Mouse (Mus musculus) hindbrain, embryonic 12.5 days (tissue): ENCODE data around the gene Cdkal1. TPM values are rescaled to one million over a fixed set of nuclear protein-coding genes. Genes with fewer than 3 reads are reported as not detected.
A peak's percentile ranks its signal among the peaks of the same experiment; 100 is the strongest.

Experiments
- ATAC-seq: fragments of 200-750 bp; cut with Nextera tagmentation; 2 replicates; pipeline ENCODE4 v1.8.0; 2017; ENCODE audit warnings: moderate TSS enrichment; ENCODE audit not compliant: low FRiP score
- H3K27ac ChIP-seq: fragments of 300-500 bp; sonication (generic); 2 replicates; pipeline ENCODE4 v1.5.1; 2016; ENCODE audit warnings: mild to moderate bottlenecking
- H3K27me3 ChIP-seq: fragments of 300-500 bp; sonication (generic); 2 replicates; pipeline ENCODE4 v1.6.1; 2016; ENCODE audit warnings: mild to moderate bottlenecking
- H3K36me3 ChIP-seq: fragments of 300-500 bp; sonication (generic); 2 replicates; pipeline ENCODE4 v1.6.1; 2016; ENCODE audit warnings: mild to moderate bottlenecking
- H3K4me1 ChIP-seq: fragments of 300-500 bp; sonication (generic); 2 replicates; pipeline ENCODE4 v1.6.1; 2016
- H3K4me2 ChIP-seq: fragments of 300-500 bp; sonication (generic); replicated peaks from 2 replicates; pipeline ENCODE4 v1.6.1; 2016; ENCODE audit warnings: mild to moderate bottlenecking
- H3K4me3 ChIP-seq: fragments of 300-500 bp; sonication (generic); 2 replicates; pipeline ENCODE4 v1.5.1; 2016; ENCODE audit warnings: mild to moderate bottlenecking
- H3K9ac ChIP-seq: fragments of 300-500 bp; sonication (generic); 2 replicates; pipeline ENCODE4 v1.6.1; 2016; ENCODE audit warnings: mild to moderate bottlenecking, moderate library complexity
- H3K9me3 ChIP-seq: fragments of 300-500 bp; sonication (generic); replicated peaks from 2 replicates; pipeline ENCODE4 v1.6.1; 2016; ENCODE audit warnings: mild to moderate bottlenecking
- WGBS: fragments of 180-500 bp; shearing (Covaris S2); methylation state at CpG from one replicate; pipeline ENCODE4 v1.1.7; 2016; 5-methylcytosine and 5-hydroxymethylcytosine counted together
- polyA plus RNA-seq: library from polyadenylated mRNA; unstranded; fragments of >200 nt; fragmentation: Nextera tagmentation; extraction: Ambion mirVana; gene quantifications from 2 replicates; pipeline ENCODE4 v1.2.1, GENCODE M21; 2016

Cdkal1 gene
- polyA plus RNA-seq, 1 experiment from 2014 or later: 31.4 TPM

DNA sequence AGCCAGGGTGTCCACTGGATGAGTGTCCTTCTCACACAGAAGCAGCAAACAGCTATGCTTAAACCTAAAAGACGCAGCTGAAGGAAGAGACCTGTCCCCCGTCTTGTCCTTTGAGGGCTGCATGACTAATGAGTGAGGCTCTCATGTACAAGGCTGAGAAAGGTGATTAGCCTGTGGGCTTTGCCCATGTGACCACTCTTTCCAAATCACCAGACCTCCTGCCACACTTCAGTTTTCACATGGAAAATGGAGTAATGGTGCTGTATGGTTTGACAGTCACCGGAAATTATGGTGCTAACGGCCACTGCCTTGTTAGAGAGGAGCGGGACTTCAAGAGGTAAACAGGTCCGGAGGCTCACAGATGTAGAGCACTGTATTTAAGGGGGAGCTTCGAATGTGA lies 274.7 kb downstream of the Cdkal1 start:
- Histone ChIP-seq H3K27ac (no peak overlapping the region), H3K36me3 (no peaks in the 10 kb centered on the region), H3K4me3 (no peak overlapping the region), H3K27me3 (no peaks in the 10 kb centered on the region), H3K4me1 (peaks cover 14% of the 10 kb centered on the region), H3K9me3 (no peaks in the 10 kb centered on the region), H3K4me2 (no peak overlapping the region), H3K9ac (no peak overlapping the region)
- WGBS: 78% methylated on average over 7 of the region's 7 CpGs
- no peak for ATAC-seq

DNA sequence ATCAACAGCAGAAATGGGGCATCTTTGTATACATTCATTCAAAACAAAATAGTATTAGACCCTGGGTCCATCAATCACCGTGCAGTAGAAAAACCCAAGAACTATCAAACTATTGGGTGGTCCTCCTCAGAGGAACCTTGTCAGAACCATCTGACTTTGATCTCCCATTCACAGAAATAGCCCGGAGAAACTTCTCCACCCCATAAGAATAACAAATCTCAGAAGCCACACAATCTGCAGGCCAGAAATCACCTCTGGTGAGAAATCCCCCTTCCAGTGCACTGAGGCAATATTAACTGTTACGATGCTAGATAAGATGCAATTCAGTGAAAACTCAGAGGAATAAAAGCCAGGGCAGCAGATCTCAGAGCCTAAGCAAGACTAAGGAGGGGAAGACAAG lies 275.5 kb downstream of the Cdkal1 start:
- Histone ChIP-seq H3K27ac (no peak overlapping the region), H3K27me3 (no peaks in the 10 kb centered on the region), H3K9me3 (no peaks in the 10 kb centered on the region), H3K9ac (no peak overlapping the region), H3K4me3 (no peak overlapping the region), H3K4me2 (no peak overlapping the region), H3K36me3 (no peaks in the 10 kb centered on the region), H3K4me1 (peaks cover 14% of the 10 kb centered on the region)
- WGBS: 82% methylated on average over 3 of the region's 3 CpGs
- no peak for ATAC-seq

DNA sequence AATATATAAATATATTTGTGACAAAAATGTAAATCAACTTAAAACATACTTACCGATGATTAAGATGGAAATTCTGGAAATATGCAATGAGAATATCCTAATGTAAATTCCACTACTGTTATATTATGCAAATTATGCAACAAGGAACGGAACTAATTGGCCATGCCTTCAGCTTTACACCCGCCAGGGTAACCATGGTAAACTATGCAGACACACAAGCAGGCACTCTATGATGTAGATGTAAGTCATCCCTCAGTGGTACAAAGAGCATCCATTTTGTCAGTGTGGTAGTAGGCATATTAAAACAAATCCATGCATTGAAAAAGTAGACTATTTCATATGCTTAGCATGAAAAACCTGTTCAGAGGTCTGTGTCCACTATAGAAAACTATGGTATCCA lies 276.9 kb downstream of the Cdkal1 start:
- Histone ChIP-seq H3K9ac (no peak overlapping the region), H3K4me1 (peaks cover 14% of the 10 kb centered on the region), H3K36me3 (no peaks in the 10 kb centered on the region), H3K9me3 (no peaks in the 10 kb centered on the region), H3K4me2 (no peak overlapping the region), H3K4me3 (no peak overlapping the region), H3K27ac (no peak overlapping the region), H3K27me3 (no peaks in the 10 kb centered on the region)
- ATAC-seq: peak; percentile 40; the same call in 1 of the 2 replicates
- WGBS: 64% methylated on average over 3 of the region's 3 CpGs

DNA sequence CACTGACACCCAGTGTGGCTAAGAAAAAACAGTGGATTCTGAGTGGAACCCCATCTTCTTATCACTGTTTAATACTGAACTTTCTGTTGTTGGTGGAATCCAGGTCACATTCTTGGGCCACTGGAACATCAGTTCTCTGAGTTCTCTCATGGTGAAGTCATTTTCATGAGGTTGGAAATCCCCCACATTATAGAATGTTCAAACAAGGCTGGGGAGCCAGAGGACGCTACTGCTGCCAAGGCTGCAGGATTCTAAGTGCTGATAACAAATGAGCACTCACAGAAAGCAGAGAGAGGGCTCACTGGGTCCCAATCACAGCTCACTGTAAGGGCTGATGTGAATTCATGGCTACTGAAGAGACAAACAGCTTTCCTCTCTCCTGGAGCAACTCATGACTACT lies 280.7 kb downstream of the Cdkal1 start:
- Histone ChIP-seq H3K36me3 (no peaks in the 10 kb centered on the region), H3K4me2 (no peak overlapping the region), H3K4me1 (0 out of 2 replicates have a peak, but pooled peaks cover 3% of the 10 kb centered on the region), H3K27ac (no peak overlapping the region), H3K9ac (no peak overlapping the region), H3K27me3 (no peaks in the 10 kb centered on the region), H3K9me3 (no peaks in the 10 kb centered on the region), H3K4me3 (no peak overlapping the region)
- WGBS: 68% methylated on average over 1 of the region's 1 CpGs
- ATAC-seq: no peak

DNA sequence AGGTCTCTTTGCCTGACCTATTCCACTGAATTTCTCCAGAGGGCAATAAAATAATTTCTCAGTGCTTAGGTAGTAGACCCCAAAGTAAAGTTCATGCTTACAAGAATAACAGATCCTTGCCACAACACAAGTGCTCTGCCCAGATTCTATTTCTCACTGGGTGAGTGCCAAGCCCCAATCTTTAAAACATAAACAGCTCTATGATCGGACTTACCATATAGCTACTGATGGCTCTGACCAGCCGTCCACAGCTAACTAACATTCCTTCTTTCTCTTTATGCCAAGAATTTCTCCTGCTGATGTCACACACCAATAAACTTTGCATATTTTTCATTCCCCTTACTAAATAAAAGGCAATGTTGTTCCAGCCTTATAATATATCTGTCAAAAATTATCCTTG lies 283.0 kb downstream of the Cdkal1 start:
- H3K4me3 ChIP-seq: no peak overlapping the region
- no peaks in the 10 kb centered on the region for H3K4me1 ChIP-seq
- H3K9me3 ChIP-seq: no peaks in the 10 kb centered on the region
- no peaks in the 10 kb centered on the region for H3K36me3 ChIP-seq
- H3K27ac ChIP-seq: no peak overlapping the region
- 83% methylated on average over 2 of the region's 2 CpGs for WGBS
- no peaks in the 10 kb centered on the region for H3K27me3 ChIP-seq
- no peak overlapping the region for H3K9ac ChIP-seq
- H3K4me2 ChIP-seq: no peak overlapping the region
- ATAC-seq: no peak

DNA sequence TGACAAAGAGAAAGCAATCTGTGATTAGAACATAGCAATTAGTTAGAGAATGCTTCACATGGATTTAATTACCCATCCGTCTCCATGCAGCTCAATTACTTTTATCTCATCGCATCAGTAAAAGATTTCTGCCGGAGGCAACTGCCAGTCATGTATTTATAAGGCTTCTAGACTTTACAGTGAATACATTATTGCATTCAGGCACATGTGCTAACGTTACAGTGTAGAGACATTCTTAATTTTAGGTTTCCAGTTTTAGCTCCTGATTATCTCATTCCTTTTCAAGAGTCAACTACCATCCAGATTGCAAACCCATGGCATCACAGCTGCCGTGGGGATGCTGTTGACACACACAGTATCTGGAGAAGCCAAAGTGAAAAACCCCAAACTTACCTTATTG lies 289.8 kb downstream of the Cdkal1 start:
- no peaks in the 10 kb centered on the region for H3K27me3 ChIP-seq
- no peaks in the 10 kb centered on the region for H3K36me3 ChIP-seq
- H3K27ac ChIP-seq: no peak overlapping the region
- no peaks in the 10 kb centered on the region for H3K4me1 ChIP-seq
- WGBS: 58% methylated on average over 5 of the region's 5 CpGs
- peak; percentile 22; the same call in 1 of the 2 replicates for ATAC-seq
- H3K9ac ChIP-seq: no peak overlapping the region
- H3K9me3 ChIP-seq: no peaks in the 10 kb centered on the region
- H3K4me3 ChIP-seq: no peak overlapping the region
- H3K4me2 ChIP-seq: no peak overlapping the region

DNA sequence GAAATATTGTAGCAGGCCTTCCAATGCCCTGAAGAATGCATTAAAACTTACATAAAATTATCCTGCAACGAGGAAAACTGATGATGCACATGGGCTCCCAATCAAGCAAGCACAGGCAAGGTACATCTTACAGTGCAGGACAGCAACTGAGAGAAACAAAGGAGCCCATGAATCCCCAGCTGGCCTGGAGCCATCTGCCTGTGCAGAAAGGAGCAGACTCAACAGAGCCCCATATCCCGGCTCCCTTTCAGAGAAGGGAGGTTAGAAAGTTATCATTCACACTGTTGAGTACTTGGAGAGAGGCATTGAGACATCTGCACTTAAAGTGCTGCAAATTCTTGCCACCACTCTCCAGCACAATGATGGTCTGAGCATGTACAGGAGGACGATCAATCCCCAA lies 296.3 kb downstream of the Cdkal1 start:
- Histone ChIP-seq H3K4me1 (peaks cover 3% of the 10 kb centered on the region; the same call in 1 of the 2 replicates), H3K27me3 (no peaks in the 10 kb centered on the region), H3K9ac (no peak overlapping the region), H3K4me3 (no peak overlapping the region), H3K4me2 (no peak overlapping the region), H3K36me3 (no peaks in the 10 kb centered on the region), H3K9me3 (no peaks in the 10 kb centered on the region), H3K27ac (no peak overlapping the region)
- ATAC-seq: no peak
- WGBS: 72% methylated on average over 3 of the region's 3 CpGs

DNA sequence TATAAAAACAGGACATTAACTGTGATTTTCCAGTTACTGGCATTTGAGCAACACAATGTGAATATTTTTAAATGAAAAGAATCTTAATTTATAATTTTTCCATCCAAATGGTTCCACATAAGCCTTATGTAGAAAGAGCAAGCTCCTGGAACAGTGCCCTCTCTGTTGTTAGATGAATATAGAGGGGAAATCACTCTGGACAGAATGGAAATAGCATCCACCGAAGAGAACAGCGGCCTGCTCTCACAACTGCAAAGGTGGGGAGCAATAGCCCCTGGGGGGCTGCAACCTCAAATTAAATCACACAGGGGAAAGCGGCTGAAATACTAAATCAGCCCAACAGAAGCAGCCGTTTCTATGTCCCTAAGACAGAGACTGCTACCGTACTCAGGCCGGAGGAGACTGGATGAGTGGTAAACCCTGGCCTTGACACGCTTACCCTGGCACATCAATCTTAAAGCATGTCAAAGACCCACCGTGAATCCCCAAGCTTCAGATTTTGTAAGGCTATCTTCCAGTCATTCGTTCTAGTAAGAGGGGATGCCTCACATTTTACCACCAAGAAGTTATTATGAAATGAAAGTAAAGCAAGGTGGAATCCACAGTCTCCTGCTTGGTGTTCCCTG lies 300.2 kb downstream of the Cdkal1 start:
- Histone ChIP-seq H3K9me3 (no peaks in the 10 kb centered on the region), H3K36me3 (no peaks in the 10 kb centered on the region), H3K9ac (no peak overlapping the region), H3K27me3 (no peaks in the 10 kb centered on the region), H3K4me3 (no peak overlapping the region), H3K4me2 (no peak overlapping the region), H3K27ac (no peak overlapping the region), H3K4me1 (peaks cover 3% of the 10 kb centered on the region; the same call in 1 of the 2 replicates)
- ATAC-seq: no peak
- 59% methylated on average over 9 of the region's 9 CpGs for WGBS

DNA sequence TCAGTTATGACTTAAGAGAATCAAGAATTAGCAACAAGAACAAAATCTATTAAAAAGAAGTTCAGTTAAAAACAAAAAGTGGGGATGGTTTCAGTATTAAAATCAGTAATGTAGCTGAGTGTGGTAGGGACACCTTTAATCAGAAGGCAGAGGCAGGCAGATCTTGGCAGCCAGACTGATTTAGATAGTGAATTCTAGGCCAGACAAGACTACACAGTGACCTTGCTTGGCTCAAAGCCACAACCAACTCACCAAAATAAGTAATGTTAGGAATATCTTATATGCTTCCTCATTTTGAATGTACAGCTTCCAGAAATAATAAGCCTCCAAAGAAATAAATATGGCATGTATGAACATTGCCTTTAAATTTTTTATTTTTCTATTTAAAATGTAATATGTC lies 301.7 kb downstream of the Cdkal1 start:
- no peak for ATAC-seq
- Histone ChIP-seq H3K9me3 (no peaks in the 10 kb centered on the region), H3K27me3 (no peaks in the 10 kb centered on the region), H3K4me1 (no peaks in the 10 kb centered on the region; the same call in 1 of the 2 replicates), H3K4me2 (no peak overlapping the region), H3K36me3 (no peaks in the 10 kb centered on the region), H3K9ac (no peak overlapping the region), H3K4me3 (no peak overlapping the region), H3K27ac (no peak overlapping the region)

DNA sequence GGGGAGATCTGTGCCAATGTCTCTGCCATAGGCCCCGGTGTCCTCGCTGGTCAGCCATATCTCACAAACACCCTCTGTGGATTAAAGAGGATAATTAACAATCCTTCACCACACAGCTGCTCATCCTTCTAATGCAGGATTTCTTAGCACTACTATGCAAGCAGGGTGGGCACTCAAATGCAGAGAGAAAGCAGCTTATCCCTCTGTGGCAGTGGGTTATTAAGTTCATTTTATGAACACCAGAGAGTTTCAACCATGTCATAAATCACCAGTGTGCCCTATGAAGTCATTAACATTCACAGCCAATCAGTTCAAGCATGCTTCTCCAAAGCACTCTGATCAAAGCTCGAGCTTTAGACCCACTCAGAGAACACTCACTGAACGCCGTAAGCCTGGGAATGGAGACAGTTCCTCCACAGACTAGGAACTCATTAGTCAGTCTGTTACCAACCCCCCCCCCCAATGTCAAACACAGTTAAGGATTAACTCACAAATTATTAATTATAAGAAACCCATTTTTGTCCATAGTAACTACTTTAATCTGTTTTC lies 303.1 kb downstream of the Cdkal1 start:
- H3K9ac ChIP-seq: no peak overlapping the region
- ATAC-seq: peak; percentile 46
- no peaks in the 10 kb centered on the region for H3K36me3 ChIP-seq
- no peak overlapping the region for H3K27ac ChIP-seq
- H3K4me3 ChIP-seq: no peak overlapping the region
- H3K27me3 ChIP-seq: no peaks in the 10 kb centered on the region
- no peaks in the 10 kb centered on the region; the same call in 1 of the 2 replicates for H3K4me1 ChIP-seq
- 69% methylated on average over 5 of the region's 5 CpGs for WGBS
- H3K9me3 ChIP-seq: no peaks in the 10 kb centered on the region
- H3K4me2 ChIP-seq: no peak overlapping the region

DNA sequence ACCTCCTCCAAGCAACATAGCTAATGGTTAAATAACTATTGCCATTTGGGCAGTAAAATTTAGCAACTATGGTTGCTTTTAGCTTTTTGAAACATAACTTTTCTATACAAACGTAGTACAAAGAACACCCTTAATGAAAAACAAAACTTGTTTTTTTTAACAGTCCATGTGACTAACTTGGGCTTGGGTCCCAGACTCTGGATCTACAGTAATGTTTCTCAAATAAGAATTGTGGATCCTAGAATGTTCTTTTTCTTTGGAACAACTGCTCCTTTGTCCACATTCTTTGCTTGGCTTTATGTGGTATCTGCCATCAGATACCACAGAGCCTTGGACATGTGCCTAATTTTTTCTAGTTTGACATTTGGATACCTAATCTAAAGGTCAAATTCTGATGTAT lies 304.6 kb downstream of the Cdkal1 start:
- H3K4me1 ChIP-seq: no peaks in the 10 kb centered on the region; the same call in 1 of the 2 replicates
- H3K27me3 ChIP-seq: no peaks in the 10 kb centered on the region
- no peak overlapping the region for H3K4me2 ChIP-seq
- no peak overlapping the region for H3K27ac ChIP-seq
- no peaks in the 10 kb centered on the region for H3K9me3 ChIP-seq
- WGBS: 57% methylated on average over 1 of the region's 1 CpGs
- H3K36me3 ChIP-seq: no peaks in the 10 kb centered on the region
- H3K4me3 ChIP-seq: no peak overlapping the region
- ATAC-seq: no peak
- no peak overlapping the region for H3K9ac ChIP-seq

DNA sequence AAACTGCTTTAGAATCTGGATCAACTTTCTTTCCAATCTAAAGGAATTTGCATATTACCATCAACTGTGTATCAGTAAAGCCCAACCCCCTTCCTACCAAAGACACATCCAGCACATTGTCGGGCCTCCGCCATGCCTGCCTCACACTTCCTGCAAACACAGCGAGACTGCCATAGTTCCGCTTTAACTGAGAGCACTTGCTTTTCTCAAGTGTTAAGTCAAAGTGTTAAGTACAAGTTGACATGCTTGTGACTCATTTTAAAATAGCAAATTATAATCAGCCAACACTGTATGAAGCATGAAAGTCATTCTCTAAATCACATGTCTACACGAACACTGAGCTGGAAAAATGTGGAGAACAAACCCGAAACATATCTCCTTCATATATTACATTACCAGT lies 305.3 kb downstream of the Cdkal1 start:
- WGBS: 91% methylated on average over 6 of the region's 6 CpGs
- Histone ChIP-seq H3K9me3 (no peaks in the 10 kb centered on the region), H3K4me1 (no peaks in the 10 kb centered on the region), H3K4me3 (no peak overlapping the region), H3K9ac (no peak overlapping the region), H3K27ac (no peak overlapping the region), H3K4me2 (no peak overlapping the region), H3K36me3 (no peaks in the 10 kb centered on the region), H3K27me3 (no peaks in the 10 kb centered on the region)
- no peak for ATAC-seq

DNA sequence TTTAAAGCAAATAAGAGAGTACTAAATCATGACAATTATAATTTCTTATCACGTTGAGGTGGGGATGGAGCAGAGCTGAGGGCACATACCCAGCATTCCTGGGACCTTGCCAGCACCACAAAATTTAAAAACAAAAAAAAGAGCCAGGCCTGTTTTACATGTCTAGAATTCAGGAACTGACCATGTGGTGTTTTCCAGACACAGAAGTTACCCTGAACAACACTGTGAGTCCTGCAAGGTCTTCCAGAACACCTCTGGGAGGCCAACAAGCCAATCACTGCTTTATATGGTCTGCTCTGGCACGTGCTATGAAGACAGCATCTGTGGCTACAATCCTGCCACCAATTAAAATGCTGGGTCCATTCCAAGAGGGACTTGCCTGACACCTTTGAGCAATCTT lies 305.7 kb downstream of the Cdkal1 start:
- H3K9me3 ChIP-seq: no peaks in the 10 kb centered on the region
- no peaks in the 10 kb centered on the region for H3K36me3 ChIP-seq
- H3K4me2 ChIP-seq: no peak overlapping the region
- H3K4me3 ChIP-seq: no peak overlapping the region
- H3K9ac ChIP-seq: no peak overlapping the region
- H3K27ac ChIP-seq: no peak overlapping the region
- no peak for ATAC-seq
- H3K4me1 ChIP-seq: no peaks in the 10 kb centered on the region
- no peaks in the 10 kb centered on the region for H3K27me3 ChIP-seq
- WGBS: 78% methylated on average over 2 of the region's 2 CpGs
